Mouse (Mus musculus): ENCODE results near the gene Ggt1. TPM values are rescaled to one million over a fixed set of nuclear protein-coding genes. Genes with fewer than 3 reads are reported as not detected.

Gene Ggt1
- 20.9 TPM for polyA plus RNA-seq (2014; fragmentation: Illumina TruSeq; extraction: RNeasy Lipid Tissue Mini Kit (QIAGEN cat#74804); ENCODE audit: low read depth, low replicate concordance)

DNA sequence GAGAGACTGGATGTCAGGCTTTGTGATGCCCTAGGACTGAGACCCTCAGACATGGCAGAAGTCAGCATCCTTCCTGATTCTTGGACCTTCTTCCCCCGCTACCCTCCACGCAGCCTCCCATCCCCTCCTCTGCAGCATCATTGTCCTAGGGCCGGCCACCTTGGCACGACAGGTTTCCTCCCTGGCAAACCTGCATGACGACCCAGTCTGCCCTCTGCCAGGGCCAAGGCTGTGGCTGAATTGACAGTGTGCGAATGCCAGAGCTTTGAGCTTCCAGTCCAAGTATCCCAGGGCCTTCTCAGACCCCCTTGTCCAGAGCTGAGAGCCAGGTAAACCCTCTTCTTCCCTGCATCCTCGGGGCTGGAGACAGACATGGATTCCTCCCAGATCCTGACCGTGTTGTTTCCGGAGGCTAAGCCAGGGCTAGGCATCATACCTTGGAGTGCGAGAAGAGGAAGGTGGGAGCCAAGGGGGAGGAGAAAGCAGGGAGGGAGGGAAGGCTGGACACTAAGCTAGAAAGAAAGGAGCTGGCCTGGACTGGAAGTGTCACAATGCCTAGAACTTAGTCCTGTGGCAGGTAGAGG is at the start of gene Ggt1:
Gene Ggt1 (plus strand): TSS at position 534 of the 584 bp plus-strand sequence.

DNA sequence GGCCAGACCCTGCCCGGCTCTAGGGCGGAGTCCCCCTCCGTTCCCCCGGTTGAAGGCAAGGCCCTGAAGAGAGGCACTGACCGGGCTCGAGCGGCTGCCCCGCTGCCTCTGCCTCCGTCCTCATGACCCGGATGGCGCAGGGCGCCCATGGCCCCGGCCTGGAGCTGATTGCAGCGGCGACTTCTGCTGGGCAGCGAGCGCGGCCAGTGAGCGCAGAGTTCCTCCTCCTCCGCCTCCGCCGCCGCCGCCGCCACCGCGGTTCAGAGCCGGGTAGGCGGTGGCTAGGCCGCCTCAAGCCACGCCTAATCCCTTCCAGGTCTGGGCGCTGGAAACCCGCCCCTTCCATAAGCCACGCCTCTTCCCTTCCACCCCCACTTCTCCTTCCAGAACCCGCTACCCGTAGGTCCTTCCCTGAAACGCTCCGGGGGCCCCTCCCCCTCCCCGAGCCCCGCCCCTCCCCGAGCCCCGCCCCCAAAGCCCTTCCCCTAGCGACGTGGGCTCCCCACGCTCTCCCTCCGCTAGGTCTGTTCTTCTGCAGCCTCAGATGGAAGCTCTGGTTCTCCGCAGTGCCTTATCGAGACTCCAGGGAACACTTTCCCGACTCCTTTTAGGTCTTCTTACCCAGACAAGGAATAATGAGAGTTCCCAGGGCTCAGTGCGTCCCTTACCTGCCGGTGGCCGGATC is 44.2 kb upstream of the Ggt1 start, which contains the start of gene Snrpd3:
Gene Snrpd3 (plus strand): TSS at position 479 of the 685 bp plus-strand sequence.

DNA sequence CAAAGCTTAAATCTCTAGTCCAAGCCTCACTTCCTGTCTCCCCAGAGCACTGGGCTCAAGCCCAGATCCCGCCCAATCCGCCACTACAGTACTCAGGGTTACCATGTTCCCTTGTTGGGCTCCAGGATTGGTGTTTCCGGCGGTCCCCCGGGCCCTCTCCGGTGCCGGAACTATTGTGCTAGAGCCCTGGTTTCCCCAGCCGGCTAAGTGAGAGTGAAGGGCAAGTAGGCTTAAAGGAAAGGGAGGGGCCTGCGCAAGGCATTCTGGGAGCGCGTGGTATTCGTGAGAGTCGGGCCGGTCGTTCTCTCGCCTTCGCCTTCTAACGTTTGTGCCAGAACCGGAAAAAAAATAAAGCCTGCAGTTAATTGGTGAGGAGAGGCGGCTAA is 43.7 kb upstream of the Ggt1 start, which contains the start of gene Gucd1:
Gene Gucd1 (minus strand): TSS at position 215 of the 386 bp plus-strand sequence.

DNA sequence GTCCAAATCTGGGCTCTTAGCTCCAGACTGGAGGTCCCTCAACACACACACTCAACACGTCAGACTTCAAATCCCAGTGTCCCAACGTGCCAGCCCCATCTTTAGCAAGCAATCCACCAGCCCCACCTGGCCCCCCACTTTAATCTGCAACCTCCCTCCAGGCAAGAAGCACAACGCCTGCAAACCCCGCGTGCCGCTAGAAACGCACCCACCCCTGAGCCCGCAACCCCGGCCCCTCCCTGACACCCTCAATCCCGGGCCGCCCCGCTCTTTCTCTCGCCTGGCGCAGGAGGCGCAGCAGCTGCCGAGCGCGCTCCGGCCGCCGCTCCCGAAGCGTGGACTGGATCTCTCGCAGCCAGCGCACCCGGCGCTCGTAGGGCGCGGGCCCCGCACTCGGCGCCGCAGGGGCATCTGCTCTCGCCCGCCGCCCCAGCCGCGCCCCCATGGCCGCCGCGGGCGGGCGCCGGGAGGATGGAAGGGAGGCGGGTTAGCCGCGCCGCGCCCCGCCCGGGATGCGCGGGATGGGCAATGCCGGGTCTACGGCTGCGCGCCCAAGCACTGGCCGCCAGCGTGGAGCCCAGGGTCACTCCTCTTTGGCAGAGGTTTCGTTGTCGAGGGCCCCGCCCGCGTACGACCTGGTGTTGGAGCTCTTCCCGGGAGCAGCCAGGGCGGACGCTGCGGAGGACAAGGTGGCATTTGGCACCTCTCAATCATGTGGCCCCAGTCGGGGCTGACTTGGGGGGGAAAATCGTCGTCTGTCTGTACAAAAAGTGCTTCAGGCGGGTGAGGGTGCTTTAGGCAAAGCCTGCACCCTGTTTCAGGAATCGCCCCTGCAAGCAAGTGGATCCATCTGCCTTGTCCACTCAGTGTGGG is 1.5 kb upstream of the Ggt1 start, which contains the start of gene Lrrc75b:
Gene Lrrc75b (minus strand): TSS at position 655 of the 873 bp plus-strand sequence.

DNA sequence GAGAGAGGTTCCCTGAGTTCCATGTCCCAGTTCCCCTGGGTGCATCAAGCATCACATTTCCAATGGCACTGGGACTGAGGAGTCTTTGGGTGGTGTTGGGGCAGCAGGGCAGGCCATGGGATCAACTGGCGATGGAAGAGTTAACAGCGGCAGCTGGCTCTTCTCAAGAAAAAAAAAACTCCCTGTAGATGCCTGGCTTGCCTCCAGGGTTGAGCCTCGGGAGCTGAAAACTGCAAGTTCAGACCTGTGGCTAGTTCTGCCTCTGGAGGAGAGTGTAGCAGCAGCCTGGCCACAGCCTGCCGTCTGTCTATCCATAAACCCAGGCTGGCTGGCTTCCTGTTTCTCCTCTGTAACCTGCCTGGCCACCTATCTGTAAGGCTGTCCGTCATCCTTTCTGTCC is 27.7 kb downstream of the Ggt1 start, which contains the start of gene Ggt5:
Gene Ggt5 (plus strand): TSS at position 212 of the 400 bp plus-strand sequence.

Other genes with a start within 250 kb of the Ggt1 start
- gene Adora2a, start 244.7 kb upstream of the Ggt1 start, polyA plus RNA-seq (2014; fragmentation: Illumina TruSeq; extraction: RNeasy Lipid Tissue Mini Kit (QIAGEN cat#74804); ENCODE audit: low read depth, low replicate concordance) = not detected
- gene Upb1, start 160.5 kb upstream of the Ggt1 start, polyA plus RNA-seq (2014; fragmentation: Illumina TruSeq; extraction: RNeasy Lipid Tissue Mini Kit (QIAGEN cat#74804); ENCODE audit: low read depth, low replicate concordance) = 35.9 TPM
- gene Snrpd3, start 44.1 kb upstream of the Ggt1 start, polyA plus RNA-seq (2014; fragmentation: Illumina TruSeq; extraction: RNeasy Lipid Tissue Mini Kit (QIAGEN cat#74804); ENCODE audit: low read depth, low replicate concordance) = 24.3 TPM
- 14.8 TPM for gene Gucd1, start 43.6 kb upstream of the Ggt1 start, polyA plus RNA-seq (2014; fragmentation: Illumina TruSeq; extraction: RNeasy Lipid Tissue Mini Kit (QIAGEN cat#74804); ENCODE audit: low read depth, low replicate concordance)
- 2.0 TPM for gene Lrrc75b, start 1.3 kb upstream of the Ggt1 start, polyA plus RNA-seq (2014; fragmentation: Illumina TruSeq; extraction: RNeasy Lipid Tissue Mini Kit (QIAGEN cat#74804); ENCODE audit: low read depth, low replicate concordance)
- gene Ggt5, start 27.7 kb downstream of the Ggt1 start, polyA plus RNA-seq (2014; fragmentation: Illumina TruSeq; extraction: RNeasy Lipid Tissue Mini Kit (QIAGEN cat#74804); ENCODE audit: low read depth, low replicate concordance) = 0.77 TPM
- gene Susd2, start 82.4 kb downstream of the Ggt1 start, polyA plus RNA-seq (2014; fragmentation: Illumina TruSeq; extraction: RNeasy Lipid Tissue Mini Kit (QIAGEN cat#74804); ENCODE audit: low read depth, low replicate concordance) = 16.4 TPM
- gene Cabin1, start 202.7 kb downstream of the Ggt1 start, polyA plus RNA-seq (2014; fragmentation: Illumina TruSeq; extraction: RNeasy Lipid Tissue Mini Kit (QIAGEN cat#74804); ENCODE audit: low read depth, low replicate concordance) = 5.2 TPM
- 13.3 TPM for gene Ddt, start 211.8 kb downstream of the Ggt1 start, polyA plus RNA-seq (2014; fragmentation: Illumina TruSeq; extraction: RNeasy Lipid Tissue Mini Kit (QIAGEN cat#74804); ENCODE audit: low read depth, low replicate concordance)
- gene Gm20441, start 219.3 kb downstream of the Ggt1 start, polyA plus RNA-seq (2014; fragmentation: Illumina TruSeq; extraction: RNeasy Lipid Tissue Mini Kit (QIAGEN cat#74804); ENCODE audit: low read depth, low replicate concordance) = not detected
- gene Gstt3, start 219.8 kb downstream of the Ggt1 start, polyA plus RNA-seq (2014; fragmentation: Illumina TruSeq; extraction: RNeasy Lipid Tissue Mini Kit (QIAGEN cat#74804); ENCODE audit: low read depth, low replicate concordance) = 38.1 TPM
- 18.6 TPM for gene Gstt1, start 237.0 kb downstream of the Ggt1 start, polyA plus RNA-seq (2014; fragmentation: Illumina TruSeq; extraction: RNeasy Lipid Tissue Mini Kit (QIAGEN cat#74804); ENCODE audit: low read depth, low replicate concordance)